Mouse (Mus musculus) midbrain, postnatal 0 days (tissue): ENCODE measurements around the gene Brd3os. TPM values are rescaled to one million over a fixed set of nuclear protein-coding genes. Genes with fewer than 3 reads are reported as not detected.
A peak's percentile ranks its signal among the peaks of the same experiment; 100 is the strongest.

Experiments used
- ATAC-seq: fragments of 200-750 bp; cut with Nextera tagmentation; 2 replicates; pipeline ENCODE4 v1.8.0; 2017; ENCODE audit warnings: moderate number of reproducible peaks, mild to moderate bottlenecking, moderate TSS enrichment, moderate library complexity; ENCODE audit not compliant: low FRiP score
- DNase-seq: peaks from one replicate; pipeline ENCODE4 v3.0.0-alpha.2; 2015; ENCODE audit warnings: low spot score
- H3K27ac ChIP-seq: fragments of 300-500 bp; sonication (generic); 2 replicates; pipeline ENCODE4 v1.5.1; 2014; ENCODE audit warnings: low read depth, mild to moderate bottlenecking, low read length, mixed read lengths
- H3K27me3 ChIP-seq: fragments of 300-500 bp; sonication (generic); 2 replicates; pipeline ENCODE4 v1.6.1; 2014; ENCODE audit warnings: low read length, control low read depth, mixed read lengths; ENCODE audit not compliant: insufficient read depth
- H3K36me3 ChIP-seq: fragments of 300-500 bp; sonication (generic); 2 replicates; pipeline ENCODE4 v1.6.1; 2014; ENCODE audit warnings: low read length, control low read depth, mixed read lengths; ENCODE audit not compliant: insufficient read depth
- H3K4me1 ChIP-seq: fragments of 300-500 bp; sonication (generic); 2 replicates; pipeline ENCODE4 v1.6.1; 2014; ENCODE audit warnings: mild to moderate bottlenecking, control low read depth, antibody characterized with exemption, low read length, mixed read lengths; ENCODE audit not compliant: insufficient read depth
- H3K4me2 ChIP-seq: fragments of 300-500 bp; sonication (generic); 2 replicates; pipeline ENCODE4 v1.6.1; 2014; ENCODE audit warnings: low read depth, mild to moderate bottlenecking, low read length, mixed read lengths; ENCODE audit not compliant: poor library complexity, severe bottlenecking
- H3K4me3 ChIP-seq: fragments of 300-500 bp; sonication (generic); 2 replicates; pipeline ENCODE4 v1.5.1; 2014; ENCODE audit warnings: low read depth, mild to moderate bottlenecking, low read length, moderate library complexity
- H3K9ac ChIP-seq: fragments of 300-500 bp; sonication (generic); replicated peaks from 2 replicates; pipeline ENCODE4 v1.6.1; 2014; ENCODE audit warnings: mild to moderate bottlenecking, low read length, moderate library complexity, mixed read lengths; ENCODE audit not compliant: poor library complexity, severe bottlenecking
- H3K9me3 ChIP-seq: fragments of 300-500 bp; sonication (generic); 2 replicates; pipeline ENCODE4 v1.6.1; 2016; ENCODE audit warnings: low read length, control low read depth
- CTCF ChIP-seq: IDR thresholded peaks from 2 replicates; pipeline ENCODE4 v1.5.1; 2016; ENCODE audit warnings: antibody characterized with exemption, mild to moderate bottlenecking
- WGBS: fragments of 180-500 bp; shearing (Covaris S2); extraction: QIAGEN DNeasy Blood & Tissue Kit; methylation state at CpG from one replicate; pipeline ENCODE4 v1.1.7; 2014; 5-methylcytosine and 5-hydroxymethylcytosine counted together
- polyA plus RNA-seq: library from polyadenylated mRNA; unstranded; fragments of >200 nt; fragmentation: Nextera tagmentation; extraction: Ambion mirVana; gene quantifications from 2 replicates; pipeline ENCODE4 v1.2.1, GENCODE M21; 2015
- total RNA-seq: library from RNA; depleted of rRNA; stranded (reverse); fragments of >200 nt; gene quantifications from 2 replicates; pipeline ENCODE4 v1.2.3, GENCODE M21; 2014

Brd3os gene
- total and polyA plus RNA-seq, 2 experiments from 2014 or later = 42.5 to 44.2 TPM

GRCm38 (mm10) chr2:27473911-27474310, 31.8 kb downstream of the Brd3os start:
- no peaks in the 10 kb centered on the region for H3K27me3 ChIP-seq
- 36% methylated on average over 4 of the region's 4 CpGs for WGBS
- peak overlapping the region; percentile 91; the same call in 1 of the 2 replicates for H3K9ac ChIP-seq
- peak overlapping the region; percentile 98 for H3K4me2 ChIP-seq
- H3K9me3 ChIP-seq = no peaks in the 10 kb centered on the region
- DNase-seq (no peak), ATAC-seq (no peak)
- H3K4me3 ChIP-seq = peak overlapping the region; percentile 96
- no peak overlapping the region for H3K27ac ChIP-seq
- H3K36me3 ChIP-seq = no peaks in the 10 kb centered on the region
- no peak for TF ChIP-seq CTCF
- peaks cover 19% of the 10 kb centered on the region for H3K4me1 ChIP-seq

DNA sequence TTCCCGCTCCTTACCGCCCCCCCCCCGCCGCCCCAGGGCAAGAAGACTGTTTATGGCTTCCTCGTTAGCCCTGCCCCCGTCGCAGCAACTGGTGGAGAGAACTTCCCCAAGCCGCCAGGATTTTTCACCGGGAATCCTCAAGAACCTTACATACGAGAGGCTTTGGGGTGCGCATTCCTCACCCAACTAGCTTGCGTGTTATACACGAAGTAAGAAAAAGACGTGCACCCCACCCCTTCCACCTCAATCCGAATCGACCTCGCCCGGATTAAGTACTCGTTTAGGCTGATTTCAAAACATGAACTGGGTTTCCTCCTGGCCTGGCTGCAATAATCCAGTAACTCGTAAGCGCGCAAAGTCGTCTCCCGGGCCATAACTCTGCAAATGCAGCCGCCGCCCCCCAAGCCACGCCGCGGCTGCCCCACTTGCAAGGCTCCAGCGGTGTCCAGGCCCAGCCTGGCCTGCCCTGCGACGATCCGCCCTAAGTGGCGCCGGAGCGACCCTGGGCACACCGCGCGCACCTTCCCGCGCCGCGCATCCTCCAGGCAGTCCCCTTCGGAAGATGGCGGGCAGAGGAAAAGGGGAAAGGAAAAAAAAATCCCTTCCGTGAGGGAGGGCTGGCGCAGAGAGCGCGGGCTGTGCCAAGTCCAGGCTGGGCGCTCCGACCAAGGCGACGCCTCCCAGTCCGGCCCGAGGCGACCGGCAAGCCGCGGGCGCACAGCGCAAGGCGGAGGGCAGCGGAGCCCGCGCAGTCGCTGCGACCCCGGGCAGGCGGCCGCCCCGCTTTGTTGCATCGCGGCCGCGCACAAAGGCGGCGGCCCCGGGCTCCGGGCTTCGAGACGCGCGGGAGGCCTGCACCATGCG, 32.7 kb downstream of the Brd3os start:
- Histone ChIP-seq H3K4me3 (peak overlapping the region; percentile 96), H3K36me3 (no peaks in the 10 kb centered on the region), H3K27ac (peak overlapping the region; percentile 94), H3K9me3 (no peaks in the 10 kb centered on the region), H3K4me2 (peak overlapping the region; percentile 98), H3K4me1 (peaks cover 19% of the 10 kb centered on the region), H3K27me3 (no peaks in the 10 kb centered on the region), H3K9ac (peak overlapping the region; percentile 91)
- DNase-seq (peak; percentile 48), ATAC-seq (peak; percentile 64)
- 1% methylated on average over 74 of the region's 84 CpGs for WGBS
- no peak for TF ChIP-seq CTCF

DNA sequence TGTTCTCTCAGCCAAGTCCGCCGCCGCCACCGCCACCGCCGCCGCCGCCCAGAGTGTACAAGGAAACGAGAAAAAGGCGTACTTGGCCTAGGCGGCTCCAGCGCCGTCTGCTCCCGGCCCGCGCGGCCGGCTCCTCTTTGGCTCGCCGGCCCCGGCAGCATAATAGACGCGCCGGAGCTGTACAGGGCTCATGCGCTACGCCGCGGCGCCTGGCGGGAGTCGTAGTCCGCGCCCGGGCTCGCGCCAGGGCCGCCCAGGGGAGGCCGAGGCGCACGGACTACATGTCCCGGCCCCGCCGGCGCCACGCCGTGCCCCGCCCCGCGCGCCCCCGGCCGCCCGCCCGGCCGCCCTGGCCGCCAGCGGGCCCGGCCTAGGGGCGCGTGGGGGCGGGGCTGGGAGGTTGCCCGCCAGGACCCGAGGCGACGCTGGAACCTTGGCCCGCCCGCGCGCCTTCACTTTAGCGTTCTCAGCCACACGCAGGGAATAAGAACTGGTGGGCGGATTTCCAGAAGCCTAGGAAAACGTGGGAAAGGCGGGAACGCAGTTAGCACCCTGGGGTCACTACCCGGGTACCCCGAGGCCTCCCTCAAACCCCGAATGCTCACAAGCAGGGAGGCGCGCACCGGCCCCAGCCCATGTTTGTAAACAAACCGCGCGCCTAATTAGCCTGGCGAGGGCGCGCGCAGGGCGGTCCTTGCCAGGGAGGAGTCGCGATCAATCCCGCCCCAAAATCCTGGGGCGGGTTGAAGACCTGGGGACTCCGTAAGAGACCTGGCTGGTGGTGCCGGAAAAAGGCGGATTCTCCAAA, 33.6 kb downstream of the Brd3os start:
- 2% methylated on average over 51 of the region's 96 CpGs for WGBS
- TF ChIP-seq CTCF = no peak
- peaks cover 19% of the 10 kb centered on the region for H3K4me1 ChIP-seq

GRCm38 (mm10) chr2:27476303-27477192, 34.4 kb downstream of the Brd3os start:
- Histone ChIP-seq H3K27me3 (no peaks in the 10 kb centered on the region), H3K4me1 (peaks cover 19% of the 10 kb centered on the region), H3K9ac (peak overlapping the region; percentile 91), H3K4me2 (peak overlapping the region; percentile 98), H3K36me3 (no peaks in the 10 kb centered on the region), H3K27ac (peak overlapping the region; percentile 94; the same call in 1 of the 2 replicates), H3K9me3 (no peaks in the 10 kb centered on the region), H3K4me3 (peak overlapping the region; percentile 96)
- peak; percentile 40 for DNase-seq
- ATAC-seq = no peak; the same call in 1 of the 2 replicates
- WGBS = 27% methylated on average over 11 of the region's 11 CpGs
- TF ChIP-seq CTCF = no peak

More for the DNA sequence above, 33.6 kb downstream of the Brd3os start:
- no peaks in the 10 kb centered on the region for H3K9me3 ChIP-seq
- peak; percentile 98 for ATAC-seq
- no peaks in the 10 kb centered on the region for H3K27me3 ChIP-seq
- H3K9ac ChIP-seq = peak overlapping the region; percentile 91
- peak overlapping the region; percentile 98 for H3K4me2 ChIP-seq
- peak; percentile 97 for DNase-seq
- peak overlapping the region; percentile 94 for H3K27ac ChIP-seq
- no peaks in the 10 kb centered on the region for H3K36me3 ChIP-seq
- peak overlapping the region; percentile 96 for H3K4me3 ChIP-seq

DNA sequence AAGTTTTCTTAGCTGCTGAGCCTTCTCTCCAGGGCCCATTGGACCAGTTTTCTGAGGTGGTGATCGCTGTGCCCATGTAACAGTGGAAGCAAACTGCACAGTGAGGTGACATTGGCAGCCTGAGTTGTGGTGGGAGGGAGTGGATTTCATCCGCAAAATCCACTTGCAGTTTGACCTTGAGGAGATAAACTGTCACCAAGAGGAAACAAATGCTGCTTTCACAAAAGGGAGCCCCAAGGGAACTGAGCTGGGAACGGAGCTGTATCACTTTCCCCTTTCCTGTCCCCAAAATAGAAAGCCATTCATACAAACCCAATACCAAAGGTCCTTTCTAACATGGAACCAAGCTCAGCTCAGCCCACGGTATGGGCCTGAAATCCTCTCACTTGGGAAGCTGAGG, 37.7 kb downstream of the Brd3os start:
- WGBS = 82% methylated on average over 4 of the region's 4 CpGs
- H3K4me3 ChIP-seq = no peak overlapping the region
- ATAC-seq (no peak), DNase-seq (no peak)
- no peaks in the 10 kb centered on the region for H3K9me3 ChIP-seq
- no peak overlapping the region for H3K4me2 ChIP-seq
- no peak overlapping the region for H3K9ac ChIP-seq
- no peak for TF ChIP-seq CTCF
- H3K4me1 ChIP-seq = no peaks in the 10 kb centered on the region
- H3K27me3 ChIP-seq = no peaks in the 10 kb centered on the region
- no peaks in the 10 kb centered on the region for H3K36me3 ChIP-seq
- H3K27ac ChIP-seq = no peak overlapping the region
